Mouse (Mus musculus): ENCODE data around the gene Lrrc1. TPM values are rescaled to one million over a fixed set of nuclear protein-coding genes. Genes with fewer than 3 reads are reported as not detected.

The Lrrc1 gene
- total and polyA plus RNA-seq, 3 experiments = 5.3 to 12.1 TPM; not detected in 1

GRCm38 (mm10) chr9:77438836-77439271 is 105.8 kb downstream of the Lrrc1 start:
- Histone ChIP-seq H3K27ac (ENCODE audit: control insufficient read depth, low read depth, low read length) (no peak overlapping the region), H3K4me3 (ENCODE audit: control insufficient read depth in 1 of 2, insufficient read depth in 1 of 2, low read depth in 2 of 2, low read length in 2 of 2) (no peak overlapping the region), H3K9me3 (replicated peaks; ENCODE audit: insufficient read depth, low read length) (no peaks in the 10 kb centered on the region), H3K4me1 (ENCODE audit: control insufficient read depth in 1 of 2, insufficient read depth in 2 of 2, low read length in 2 of 2) (peaks cover 9 to 15% of the 10 kb centered on the region in 2 experiments), H3K27me3 (ENCODE audit: control insufficient read depth in 1 of 2, insufficient read depth in 2 of 2, low read length in 2 of 2) (no peaks in the 10 kb centered on the region), H3K9ac (ENCODE audit: control insufficient read depth, low read depth, low read length, poor library complexity, severe bottlenecking) (no peak overlapping the region), H3K36me3 (ENCODE audit: control insufficient read depth in 1 of 2, insufficient read depth in 2 of 2, low read length in 2 of 2) (peaks cover 0 to 16% of the 10 kb centered on the region in 2 experiments; a peak in 2 of 4 replicates), H3K79me2 (ENCODE audit: control insufficient read depth, insufficient read depth, low read length, poor library complexity) (no peaks in the 10 kb centered on the region)
- DNase-seq (ENCODE audit: low read depth, low spot score) = no peak
- TF ChIP-seq MAFK (IDR thresholded peaks at IDR 0.05; ENCODE audit: borderline replicate concordance, low read depth, low read length) = no peak
- TF ChIP-seq TCF12 (IDR thresholded peaks at IDR 0.05; ENCODE audit: low read depth, low read length) = no peak
- TF ChIP-seq GABPA (IDR thresholded peaks at IDR 0.05; ENCODE audit: low read depth, low read length) = no peak
- TF ChIP-seq NELFE (IDR thresholded peaks at IDR 0.05; ENCODE audit: low read depth, low read length) = no peak
- no peak for TF ChIP-seq CHD1 (IDR thresholded peaks at IDR 0.05; ENCODE audit: low read depth, low read length)
- TF ChIP-seq UBTF (IDR thresholded peaks at IDR 0.05; ENCODE audit: borderline replicate concordance, insufficient read depth, low read depth, low read length) = no peak
- TF ChIP-seq MEF2A (IDR thresholded peaks at IDR 0.05; ENCODE audit: extremely low read depth, insufficient replicate concordance, low read depth, low read length, poor library complexity, severe bottlenecking) = no peak
- TF ChIP-seq JUND (IDR thresholded peaks at IDR 0.05; ENCODE audit: low read depth, low read length) = no peak
- TF ChIP-seq POLR2A (IDR thresholded peaks at IDR 0.05; ENCODE audit: control insufficient read depth in 1 of 2, insufficient read depth in 1 of 2, low read depth in 1 of 2, low read length in 2 of 2, poor library complexity in 1 of 2) = no peak
- no peak for TF ChIP-seq MAZ (IDR thresholded peaks at IDR 0.05; ENCODE audit: low read depth, low read length)
- no peak for TF ChIP-seq SMC3 (IDR thresholded peaks at IDR 0.05; ENCODE audit: low read depth, low read length)
- TF ChIP-seq SIN3A (IDR thresholded peaks at IDR 0.05; ENCODE audit: low read length) = no peak
- no peak for TF ChIP-seq RCOR1 (IDR thresholded peaks at IDR 0.05; ENCODE audit: low read depth, low read length)
- no peak for TF ChIP-seq BHLHE40 (IDR thresholded peaks at IDR 0.05; ENCODE audit: borderline replicate concordance, low read depth, low read length)
- no peak for TF ChIP-seq E2F4 (IDR thresholded peaks at IDR 0.05; ENCODE audit: borderline replicate concordance, low read depth, low read length)

DNA sequence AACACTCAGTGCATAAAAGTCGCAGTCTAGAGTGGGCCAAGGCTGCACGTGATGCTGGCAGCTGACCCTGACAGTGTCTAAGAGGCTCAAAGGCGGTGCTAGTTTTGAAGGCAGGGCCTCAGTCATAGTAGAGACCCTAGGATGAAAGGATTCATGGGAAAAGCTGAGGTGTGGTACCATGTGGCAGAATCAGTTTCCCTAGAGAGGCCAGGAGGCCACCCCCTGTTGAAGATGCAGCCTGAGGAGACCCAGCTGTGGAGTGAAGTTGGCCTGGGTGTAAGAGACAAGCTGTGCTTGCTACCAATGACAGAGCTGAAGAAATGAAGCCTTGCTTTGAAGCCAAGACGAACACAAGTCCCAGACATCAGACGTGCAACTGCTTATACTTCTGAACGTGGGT is 107.5 kb downstream of the Lrrc1 start:
- no peak overlapping the region for H3K27ac ChIP-seq (ENCODE audit: control insufficient read depth, low read depth, low read length)
- H3K36me3 ChIP-seq (ENCODE audit: control insufficient read depth in 1 of 2, insufficient read depth in 2 of 2, low read length in 2 of 2) = peaks cover 0 to 16% of the 10 kb centered on the region in 2 experiments; a peak in 3 of 4 replicates
- no peaks in the 10 kb centered on the region for H3K79me2 ChIP-seq (ENCODE audit: control insufficient read depth, insufficient read depth, low read length, poor library complexity)
- DNase-seq (ENCODE audit: low read depth, low spot score) = no peak
- H3K4me3 ChIP-seq (ENCODE audit: control insufficient read depth in 1 of 2, insufficient read depth in 1 of 2, low read depth in 2 of 2, low read length in 2 of 2) = no peak overlapping the region
- no peak for TF ChIP-seq BHLHE40 (IDR thresholded peaks at IDR 0.05; ENCODE audit: borderline replicate concordance, low read depth, low read length)
- TF ChIP-seq CHD2 (IDR thresholded peaks at IDR 0.05; ENCODE audit: low read length) = no peak
- H3K4me1 ChIP-seq (ENCODE audit: control insufficient read depth in 1 of 2, insufficient read depth in 2 of 2, low read length in 2 of 2) = peaks cover 12 to 15% of the 10 kb centered on the region in 2 experiments
- no peaks in the 10 kb centered on the region for H3K9me3 ChIP-seq (replicated peaks; ENCODE audit: insufficient read depth, low read length)
- no peaks in the 10 kb centered on the region for H3K27me3 ChIP-seq (ENCODE audit: control insufficient read depth in 1 of 2, insufficient read depth in 2 of 2, low read length in 2 of 2)
- no peak overlapping the region for H3K9ac ChIP-seq (ENCODE audit: control insufficient read depth, low read depth, low read length, poor library complexity, severe bottlenecking)

All from MEL (cell line).